12 mouse cellular contexts compared by ENCODE assay signal in the genomic region with DNA sequence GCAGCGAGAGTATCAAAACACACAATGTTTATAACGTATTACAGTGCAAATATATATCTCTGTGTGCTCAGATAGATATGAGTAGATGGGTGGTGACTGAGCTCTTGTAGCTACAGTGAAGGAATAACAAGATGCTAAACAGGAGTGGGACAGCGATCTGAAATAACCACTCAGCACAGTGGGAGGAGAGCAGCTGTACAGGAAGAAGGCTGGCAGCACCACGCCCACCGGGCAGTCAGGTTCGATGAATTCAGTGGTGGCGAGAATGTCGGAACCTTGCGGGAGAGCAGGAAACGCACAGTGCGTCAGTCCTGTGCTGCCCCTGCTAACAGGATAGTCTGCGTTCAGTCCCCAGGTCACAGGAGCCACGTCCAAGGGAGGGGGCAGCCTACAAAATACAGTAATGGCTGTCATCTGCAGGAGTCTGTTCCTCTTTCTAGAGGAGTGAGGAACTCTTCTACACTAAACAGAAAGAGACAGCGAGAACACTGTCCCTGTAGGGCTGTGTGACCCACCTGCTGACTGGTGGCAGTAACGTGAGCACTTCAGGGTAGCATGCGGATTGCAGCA. TPM values are rescaled to one million over a fixed set of nuclear protein-coding genes. Genes with fewer than 3 reads are reported as not detected.
DNase-seq lines count a peak whose midpoint lies in the region; ATAC-seq and TF ChIP-seq lines count a peak whose summit lies in the region.
"Had no signal": no experiment of that assay in that cellular context is flagged by ENCODE, and none has a peak within 500 bp of the region (broad histone marks: within the 10 kb centered on the region; RNA-seq: fewer than 3 reads in every experiment).

No protein-coding gene starts in this region.

- H3K36me3 ChIP-seq in hindbrain, embryonic 12.5 days: peaks cover 29% of the 10 kb centered on the region
- peaks cover 28% of the 10 kb centered on the region for H3K36me3 ChIP-seq in hindbrain, postnatal 0 days (ENCODE audit: insufficient read depth, low read length)
- H3K36me3 ChIP-seq in liver, postnatal 0 days (replicated peaks; ENCODE audit: insufficient read depth, low read length): peaks cover 16% of the 10 kb centered on the region

- H3K27ac ChIP-seq in hindbrain, embryonic 12.5 days: no peak overlapping the region
- H3K27ac ChIP-seq in hindbrain, postnatal 0 days: no peak overlapping the region
- peak overlapping the region; percentile 24; the same call in 1 of the 2 replicates for H3K27ac ChIP-seq in liver, postnatal 0 days (ENCODE audit: low read depth)
- H3K27ac ChIP-seq: forebrain, embryonic 15.5 days; hindbrain, embryonic 15.5 days; limb, embryonic 13.5 days had no signal

- no peak overlapping the region for H3K4me2 ChIP-seq in hindbrain, embryonic 12.5 days (replicated peaks)
- H3K4me2 ChIP-seq in hindbrain, postnatal 0 days (ENCODE audit: low read depth, low read length): no peak overlapping the region
- H3K4me2 ChIP-seq in liver, postnatal 0 days (ENCODE audit: low read depth, low read length): peak overlapping the region; percentile 44
- H3K4me2 ChIP-seq: forebrain, embryonic 15.5 days; hindbrain, embryonic 15.5 days; limb, embryonic 13.5 days had no signal

- H3K9me3 ChIP-seq in hindbrain, embryonic 12.5 days (replicated peaks): no peaks in the 10 kb centered on the region
- no peaks in the 10 kb centered on the region for H3K9me3 ChIP-seq in hindbrain, postnatal 0 days (ENCODE audit: low read length)
- no peaks in the 10 kb centered on the region for H3K9me3 ChIP-seq in liver, postnatal 0 days (ENCODE audit: low read length)
- H3K9me3 ChIP-seq: forebrain, embryonic 15.5 days; hindbrain, embryonic 15.5 days; limb, embryonic 13.5 days had no signal

- TF ChIP-seq EP300 in liver, postnatal 0 days (IDR thresholded peaks at IDR 0.05; ENCODE audit: low read depth): no peak

- no peak for TF ChIP-seq CTCF in hindbrain, postnatal 0 days (IDR thresholded peaks at IDR 0.05; ENCODE audit: low read depth)
- TF ChIP-seq CTCF in liver, postnatal 0 days (IDR thresholded peaks at IDR 0.05; ENCODE audit: low read depth): no peak

- H3K4me3 ChIP-seq in hindbrain, embryonic 12.5 days: no peak overlapping the region
- no peak overlapping the region for H3K4me3 ChIP-seq in hindbrain, postnatal 0 days (ENCODE audit: low read length)
- peak overlapping the region; percentile 29 for H3K4me3 ChIP-seq in liver, postnatal 0 days (ENCODE audit: low read depth, low read length)
- H3K4me3 ChIP-seq: forebrain, embryonic 15.5 days; hindbrain, embryonic 15.5 days; limb, embryonic 13.5 days had no signal

- H3K27me3 ChIP-seq in hindbrain, embryonic 12.5 days: no peaks in the 10 kb centered on the region
- H3K27me3 ChIP-seq in hindbrain, postnatal 0 days (ENCODE audit: insufficient read depth, low read length): no peaks in the 10 kb centered on the region
- no peaks in the 10 kb centered on the region for H3K27me3 ChIP-seq in liver, postnatal 0 days (ENCODE audit: insufficient read depth, low read length)
- H3K27me3 ChIP-seq: forebrain, embryonic 15.5 days; hindbrain, embryonic 15.5 days; limb, embryonic 13.5 days had no signal

- ATAC-seq in hindbrain, embryonic 12.5 days (ENCODE audit: low FRiP score): no peak
- ATAC-seq in hindbrain, postnatal 0 days: no peak
- peak; percentile 72 for ATAC-seq in activated CD4-positive, CD25-positive, alpha-beta regulatory T cell, adult 4 months
- peak; percentile 41 for ATAC-seq in liver, postnatal 0 days
- ATAC-seq: forebrain, embryonic 15.5 days had no signal

- H3K4me1 ChIP-seq in hindbrain, embryonic 12.5 days: no peaks in the 10 kb centered on the region
- H3K4me1 ChIP-seq in hindbrain, postnatal 0 days (ENCODE audit: insufficient read depth, low read length): no peaks in the 10 kb centered on the region
- H3K4me1 ChIP-seq in liver, postnatal 0 days (ENCODE audit: insufficient read depth): no peaks in the 10 kb centered on the region
- H3K4me1 ChIP-seq: forebrain, embryonic 15.5 days; hindbrain, embryonic 15.5 days; limb, embryonic 13.5 days had no signal

- H3K9ac ChIP-seq in hindbrain, embryonic 12.5 days: 0 out of 2 replicates have a peak overlapping the region, but pooled peaks have one; percentile 13
- H3K9ac ChIP-seq in hindbrain, postnatal 0 days (replicated peaks; ENCODE audit: low read length): no peak overlapping the region
- no peak overlapping the region for H3K9ac ChIP-seq in liver, postnatal 0 days (replicated peaks)
- H3K9ac ChIP-seq: forebrain, embryonic 15.5 days; hindbrain, embryonic 15.5 days; limb, embryonic 13.5 days had no signal

- DNase-seq in hindbrain, postnatal 0 days (ENCODE audit: low spot score): no peak
- peak; percentile 33 for DNase-seq in liver, postnatal 0 days
- peak; percentile 15 to 67 for DNase-seq in spleen, postnatal 4 days (ENCODE audit: low spot score in 2 of 2)
- no peak for DNase-seq in embryo, embryonic 9.5 days (ENCODE audit: extremely low spot score)
- no peak for DNase-seq in kidney, postnatal 36 days
- DNase-seq in retina, postnatal 1 day: no peak

- WGBS in hindbrain, embryonic 12.5 days: 89% methylated on average over 16 of the region's 16 CpGs
- 88% methylated on average over 16 of the region's 16 CpGs for WGBS in hindbrain, postnatal 0 days
- WGBS in liver, postnatal 0 days (ENCODE audit: insufficient replicate concordance): 39% methylated on average over 16 of the region's 16 CpGs

RNA-seq across cellular contexts. Expression of gene Htra1, which starts 32.3 kb away (rescaled TPM):
- 19.0 and 23.8 TPM in 2 replicates for polyA plus RNA-seq in hindbrain, embryonic 12.5 days (2016; fragmentation: Nextera tagmentation; extraction: Ambion mirVana)
- 58.0 and 58.7 TPM in 2 replicates for total RNA-seq in hindbrain, postnatal 0 days (2014; rRNA removed)
- polyA plus RNA-seq in hindbrain, postnatal 0 days (2015; fragmentation: Nextera tagmentation; extraction: Ambion mirVana): 49.4 and 55.0 TPM in 2 replicates
- under 1 TPM in 1 of 2 experiments, not detected in 1; 0.21 TPM for polyA plus RNA-seq in activated CD4-positive, CD25-positive, alpha-beta regulatory T cell, adult 4 months (2017; shearing (Covaris generic))
- 0.61 and 0.83 TPM in 2 replicates for polyA plus RNA-seq in liver, postnatal 0 days (2015; fragmentation: Nextera tagmentation; extraction: Ambion mirVana)
- total RNA-seq: CH12.LX had no signal

RNA-seq across cellular contexts. Expression of gene Plekha1, which starts 38.0 kb away (rescaled TPM):
- 56.5 and 59.0 TPM in 2 replicates for polyA plus RNA-seq in hindbrain, embryonic 12.5 days (2016; fragmentation: Nextera tagmentation; extraction: Ambion mirVana)
- 72.6 and 79.8 TPM in 2 replicates for total RNA-seq in hindbrain, postnatal 0 days (2014; rRNA removed)
- polyA plus RNA-seq in hindbrain, postnatal 0 days (2015; fragmentation: Nextera tagmentation; extraction: Ambion mirVana): 44.2 and 50.0 TPM in 2 replicates
- polyA plus RNA-seq in activated CD4-positive, CD25-positive, alpha-beta regulatory T cell, adult 4 months (2017; shearing (Covaris generic)): 10 to 100 TPM; 18.9 to 21.7 TPM
- 12.8 and 15.8 TPM in 2 replicates for polyA plus RNA-seq in liver, postnatal 0 days (2015; fragmentation: Nextera tagmentation; extraction: Ambion mirVana)

Comparison
In these comparisons a context has a peak if more than half of its experiments do, and no peak if none do; other contexts are left out.
1. ATAC-seq: peak in activated CD4-positive, CD25-positive, alpha-beta regulatory T cell, adult 4 months (single experiment) and liver, postnatal 0 days (single experiment); none in hindbrain, embryonic 12.5 days (single experiment) and hindbrain, postnatal 0 days (single experiment).
2. DNase-seq: peak in liver, postnatal 0 days (single experiment) and spleen, postnatal 4 days (2 of 2); none in hindbrain, postnatal 0 days (single experiment), embryo, embryonic 9.5 days (single experiment), kidney, postnatal 36 days (0 of 2) and retina, postnatal 1 day (single experiment).
3. RNA of gene Htra1, which starts 32.3 kb away (polyA plus RNA-seq): 49.4 to 55.0 TPM in hindbrain, postnatal 0 days and 19.0 to 23.8 TPM in hindbrain, embryonic 12.5 days; 0.61 to 0.83 TPM in liver, postnatal 0 days and 0.21 TPM in activated CD4-positive, CD25-positive, alpha-beta regulatory T cell, adult 4 months; every median in the first group is over 10 times any median in the second.